Mouse (Mus musculus): ENCODE results near the gene Ccdc181. TPM values are rescaled to one million over a fixed set of nuclear protein-coding genes. Genes with fewer than 3 reads are reported as not detected.

Gene Ccdc181
- total and polyA plus RNA-seq, 2 experiments = 0.91 to 3.9 TPM

GRCm38 (mm10) chr1:164261553-164261952 lies 13.8 kb upstream of the Ccdc181 start:
- 47% methylated on average over 7 of the region's 7 CpGs for WGBS
- Histone ChIP-seq H3K9ac (ENCODE audit: low read depth, low read length) (no peak overlapping the region), H3K27me3 (ENCODE audit: control insufficient read depth, insufficient read depth, low read length) (no peaks in the 10 kb centered on the region), H3K4me1 (ENCODE audit: control insufficient read depth, insufficient read depth, low read length) (peaks cover 20% of the 10 kb centered on the region), H3K79me2 (ENCODE audit: control insufficient read depth, insufficient read depth, low read length) (peaks cover 6% of the 10 kb centered on the region; the same call in 1 of the 2 replicates), H3K27ac (replicated peaks; ENCODE audit: insufficient read depth, low read depth, low read length) (no peak overlapping the region), H3K4me3 (ENCODE audit: insufficient read depth, low read depth, low read length) (no peak overlapping the region), H3K36me3 (ENCODE audit: control insufficient read depth, insufficient read depth, low read length) (peaks cover 63% of the 10 kb centered on the region)
- peak; percentile 73 for DNase-seq (ENCODE audit: extremely low read depth, low read depth, low spot score)
- TF ChIP-seq POLR2A (IDR thresholded peaks at IDR 0.05; ENCODE audit: extremely low read depth, insufficient read depth, low read length) = no peak
- TF ChIP-seq CTCF (IDR thresholded peaks at IDR 0.05; ENCODE audit: low read depth, low read length) = no peak

DNA sequence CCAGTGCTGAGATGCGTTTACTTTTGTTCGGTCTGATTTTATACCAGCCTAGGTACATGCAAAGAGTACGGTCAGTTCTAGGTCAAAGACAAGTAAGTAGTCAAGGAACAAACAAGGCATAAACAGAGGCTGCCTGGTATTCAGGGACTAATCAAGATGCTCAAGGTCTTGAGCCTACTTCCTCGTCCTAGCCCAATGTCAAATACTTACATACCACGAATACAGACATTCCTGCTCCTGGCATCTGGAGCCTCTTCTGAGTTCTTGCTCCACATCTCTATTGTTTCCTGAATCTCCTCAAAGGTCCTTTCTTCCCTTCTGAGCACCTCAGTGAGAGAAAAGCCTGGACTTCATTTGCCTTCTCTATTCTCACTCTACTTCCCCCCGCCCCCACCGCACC lies 4.4 kb upstream of the Ccdc181 start:
- DNase-seq (ENCODE audit: extremely low read depth, low read depth, low spot score) = no peak
- no peaks in the 10 kb centered on the region for H3K79me2 ChIP-seq (ENCODE audit: control insufficient read depth, insufficient read depth, low read length)
- H3K27ac ChIP-seq (replicated peaks; ENCODE audit: insufficient read depth, low read depth, low read length) = no peak overlapping the region
- H3K27me3 ChIP-seq (ENCODE audit: control insufficient read depth, insufficient read depth, low read length) = no peaks in the 10 kb centered on the region
- no peaks in the 10 kb centered on the region for H3K4me1 ChIP-seq (ENCODE audit: control insufficient read depth, insufficient read depth, low read length)
- no peak overlapping the region for H3K9ac ChIP-seq (ENCODE audit: low read depth, low read length)
- H3K36me3 ChIP-seq (ENCODE audit: control insufficient read depth, insufficient read depth, low read length) = no peaks in the 10 kb centered on the region
- TF ChIP-seq CTCF (IDR thresholded peaks at IDR 0.05; ENCODE audit: low read depth, low read length) = no peak
- TF ChIP-seq POLR2A (IDR thresholded peaks at IDR 0.05; ENCODE audit: extremely low read depth, insufficient read depth, low read length) = no peak
- 88% methylated on average over 7 of the region's 7 CpGs for WGBS
- H3K4me3 ChIP-seq (ENCODE audit: insufficient read depth, low read depth, low read length) = no peak overlapping the region

GRCm38 (mm10) chr1:164273659-164274058 lies 1.7 kb upstream of the Ccdc181 start:
- no peak overlapping the region for H3K4me3 ChIP-seq (ENCODE audit: insufficient read depth, low read depth, low read length)
- H3K27ac ChIP-seq (replicated peaks; ENCODE audit: insufficient read depth, low read depth, low read length) = no peak overlapping the region
- no peak for TF ChIP-seq POLR2A (IDR thresholded peaks at IDR 0.05; ENCODE audit: extremely low read depth, insufficient read depth, low read length)
- no peak for TF ChIP-seq CTCF (IDR thresholded peaks at IDR 0.05; ENCODE audit: low read depth, low read length)
- DNase-seq (ENCODE audit: extremely low read depth, low read depth, low spot score) = no peak
- H3K36me3 ChIP-seq (ENCODE audit: control insufficient read depth, insufficient read depth, low read length) = no peaks in the 10 kb centered on the region
- no peak overlapping the region for H3K9ac ChIP-seq (ENCODE audit: low read depth, low read length)
- H3K4me1 ChIP-seq (ENCODE audit: control insufficient read depth, insufficient read depth, low read length) = no peaks in the 10 kb centered on the region
- H3K27me3 ChIP-seq (ENCODE audit: control insufficient read depth, insufficient read depth, low read length) = no peaks in the 10 kb centered on the region
- H3K79me2 ChIP-seq (ENCODE audit: control insufficient read depth, insufficient read depth, low read length) = no peaks in the 10 kb centered on the region
- 88% methylated on average over 6 of the region's 6 CpGs for WGBS

DNA sequence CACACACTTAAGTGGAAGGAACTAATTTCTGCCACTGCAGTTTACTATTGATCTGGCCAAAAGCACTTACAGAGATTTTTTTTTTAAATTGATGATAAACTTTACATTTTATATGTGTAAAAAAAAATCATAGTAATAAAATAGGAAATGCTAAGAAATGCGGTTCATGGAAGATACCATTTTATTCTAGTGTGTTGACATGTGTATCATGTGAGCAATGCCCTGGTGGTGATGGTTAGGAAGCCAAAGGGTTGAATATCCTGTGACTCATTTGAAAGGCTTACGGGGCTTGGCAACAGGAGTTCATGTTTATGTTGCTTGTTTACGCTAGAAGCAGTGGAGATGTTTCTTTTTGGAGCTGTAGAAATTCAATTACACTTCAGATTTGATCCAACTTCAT lies 1.2 kb downstream of the Ccdc181 start:
- no peaks in the 10 kb centered on the region for H3K36me3 ChIP-seq (ENCODE audit: control insufficient read depth, insufficient read depth, low read length)
- no peaks in the 10 kb centered on the region for H3K4me1 ChIP-seq (ENCODE audit: control insufficient read depth, insufficient read depth, low read length)
- no peak overlapping the region for H3K4me3 ChIP-seq (ENCODE audit: insufficient read depth, low read depth, low read length)
- WGBS = 91% methylated on average over 3 of the region's 3 CpGs
- no peaks in the 10 kb centered on the region for H3K27me3 ChIP-seq (ENCODE audit: control insufficient read depth, insufficient read depth, low read length)
- H3K79me2 ChIP-seq (ENCODE audit: control insufficient read depth, insufficient read depth, low read length) = no peaks in the 10 kb centered on the region
- H3K27ac ChIP-seq (replicated peaks; ENCODE audit: insufficient read depth, low read depth, low read length) = no peak overlapping the region
- no peak overlapping the region for H3K9ac ChIP-seq (ENCODE audit: low read depth, low read length)
- DNase-seq (ENCODE audit: extremely low read depth, low read depth, low spot score) = no peak
- TF ChIP-seq CTCF (IDR thresholded peaks at IDR 0.05; ENCODE audit: low read depth, low read length) = no peak
- no peak for TF ChIP-seq POLR2A (IDR thresholded peaks at IDR 0.05; ENCODE audit: extremely low read depth, insufficient read depth, low read length)

DNA sequence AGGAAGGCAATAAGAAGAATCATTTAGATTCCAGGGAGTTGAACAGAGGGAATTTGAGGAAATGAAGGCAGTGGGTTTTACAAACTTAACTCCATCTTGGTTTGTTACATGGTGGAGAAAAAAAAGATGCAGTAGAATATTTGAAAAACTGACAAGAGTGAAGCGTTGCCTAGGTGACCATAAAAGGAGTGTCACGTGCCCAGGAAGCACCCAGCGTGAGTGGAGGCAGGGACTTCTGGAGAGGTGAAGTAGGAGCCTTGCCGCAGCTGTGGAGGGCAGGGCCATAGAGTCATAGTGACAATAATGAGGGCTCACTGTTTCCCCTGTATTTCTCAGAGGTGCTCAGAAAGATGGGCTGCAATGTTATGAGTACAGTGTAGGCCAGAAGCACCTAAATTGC lies 3.9 kb downstream of the Ccdc181 start:
- TF ChIP-seq POLR2A (IDR thresholded peaks at IDR 0.05; ENCODE audit: extremely low read depth, insufficient read depth, low read length) (no peak), CTCF (IDR thresholded peaks at IDR 0.05; ENCODE audit: low read depth, low read length) (no peak)
- Histone ChIP-seq H3K9ac (ENCODE audit: low read depth, low read length) (no peak overlapping the region), H3K36me3 (ENCODE audit: control insufficient read depth, insufficient read depth, low read length) (no peaks in the 10 kb centered on the region), H3K79me2 (ENCODE audit: control insufficient read depth, insufficient read depth, low read length) (no peaks in the 10 kb centered on the region), H3K27ac (replicated peaks; ENCODE audit: insufficient read depth, low read depth, low read length) (no peak overlapping the region), H3K4me1 (ENCODE audit: control insufficient read depth, insufficient read depth, low read length) (no peaks in the 10 kb centered on the region), H3K27me3 (ENCODE audit: control insufficient read depth, insufficient read depth, low read length) (no peaks in the 10 kb centered on the region), H3K4me3 (ENCODE audit: insufficient read depth, low read depth, low read length) (no peak overlapping the region)
- WGBS = 85% methylated on average over 4 of the region's 4 CpGs
- no peak for DNase-seq (ENCODE audit: extremely low read depth, low read depth, low spot score)

- DNase-seq (ENCODE audit: extremely low read depth, low read depth, low spot score) = no peak
- Histone ChIP-seq H3K4me1 (ENCODE audit: control insufficient read depth, insufficient read depth, low read length) (no peaks in the 10 kb centered on the region), H3K27ac (replicated peaks; ENCODE audit: insufficient read depth, low read depth, low read length) (no peak overlapping the region), H3K79me2 (ENCODE audit: control insufficient read depth, insufficient read depth, low read length) (no peaks in the 10 kb centered on the region), H3K27me3 (ENCODE audit: control insufficient read depth, insufficient read depth, low read length) (no peaks in the 10 kb centered on the region), H3K4me3 (ENCODE audit: insufficient read depth, low read depth, low read length) (no peak overlapping the region), H3K36me3 (ENCODE audit: control insufficient read depth, insufficient read depth, low read length) (no peaks in the 10 kb centered on the region), H3K9ac (ENCODE audit: low read depth, low read length) (no peak overlapping the region)
- TF ChIP-seq POLR2A (IDR thresholded peaks at IDR 0.05; ENCODE audit: extremely low read depth, insufficient read depth, low read length) (no peak), CTCF (IDR thresholded peaks at IDR 0.05; ENCODE audit: low read depth, low read length) (no peak)
- 91% methylated on average over 3 of the region's 3 CpGs for WGBS
Measured at GRCm38 (mm10) chr1:164284007-164284406, 8.6 kb downstream of the Ccdc181 start.
